Mouse (Mus musculus) lung, embryonic 14.5 days (tissue): ENCODE measurements around the gene Lats1. TPM values are rescaled to one million over a fixed set of nuclear protein-coding genes. Genes with fewer than 3 reads are reported as not detected.

Source experiments
- ATAC-seq: fragments of 200-750 bp; cut with Nextera tagmentation; 2 replicates; pipeline ENCODE4 v1.8.0; 2017; ENCODE audit warnings: mild to moderate bottlenecking, moderate TSS enrichment, moderate library complexity; ENCODE audit not compliant: insufficient read depth
- DNase-seq: peaks from one replicate; pipeline ENCODE4 v3.0.0-alpha.2; 2015
- H3K27ac ChIP-seq: fragments of 300-500 bp; sonication (generic); 2 replicates; pipeline ENCODE4 v1.5.1; 2014; ENCODE audit warnings: low read depth, mild to moderate bottlenecking, moderate library complexity
- H3K27me3 ChIP-seq: fragments of 300-500 bp; sonication (generic); 2 replicates; pipeline ENCODE4 v1.6.1; 2014; ENCODE audit warnings: low read length, control low read depth; ENCODE audit not compliant: insufficient read depth
- H3K36me3 ChIP-seq: fragments of 300-500 bp; sonication (generic); 2 replicates; pipeline ENCODE4 v1.6.1; 2014; ENCODE audit warnings: control low read depth; ENCODE audit not compliant: insufficient read depth
- H3K4me1 ChIP-seq: fragments of 300-500 bp; sonication (generic); 2 replicates; pipeline ENCODE4 v1.6.1; 2014; ENCODE audit warnings: antibody characterized with exemption, control low read depth; ENCODE audit not compliant: insufficient read depth
- H3K4me2 ChIP-seq: fragments of 300-500 bp; sonication (generic); 2 replicates; pipeline ENCODE4 v1.6.1; 2014; ENCODE audit warnings: mild to moderate bottlenecking
- H3K4me3 ChIP-seq: fragments of 300-500 bp; sonication (generic); 2 replicates; pipeline ENCODE4 v1.5.1; 2014; ENCODE audit warnings: low read depth, low read length
- H3K9ac ChIP-seq: fragments of 300-500 bp; sonication (generic); 2 replicates; pipeline ENCODE4 v1.6.1; 2014
- H3K9me3 ChIP-seq: fragments of 300-500 bp; sonication (generic); 2 replicates; pipeline ENCODE4 v1.6.1; 2016; ENCODE audit warnings: low read depth, low read length, control low read depth
- CTCF ChIP-seq: IDR thresholded peaks from 2 replicates; pipeline ENCODE4 v1.5.1; 2016; ENCODE audit warnings: antibody characterized with exemption, low read depth
- WGBS: fragments of 180-500 bp; shearing (Covaris S2); extraction: QIAGEN DNeasy Blood & Tissue Kit; methylation state at CpG from one replicate; pipeline ENCODE4 v1.1.7; 2014; 5-methylcytosine and 5-hydroxymethylcytosine counted together
- polyA plus RNA-seq: library from polyadenylated mRNA; unstranded; fragments of >200 nt; fragmentation: Nextera tagmentation; extraction: Ambion mirVana; gene quantifications from 2 replicates; pipeline ENCODE4 v1.2.1, GENCODE M21; 2014

Lats1 gene
- polyA plus RNA-seq, 1 experiment from 2014 or later, result 14.2 TPM

- WGBS, result 85% methylated on average over 6 of the region's 6 CpGs
- ATAC-seq (no peak), DNase-seq (no peak)
- no peak overlapping the region for H3K9ac ChIP-seq
- no peak overlapping the region for H3K4me3 ChIP-seq
- H3K27ac ChIP-seq, result no peak overlapping the region
- no peak for TF ChIP-seq CTCF
- H3K4me2 ChIP-seq, result no peak overlapping the region
- H3K4me1 ChIP-seq, result no peaks in the 10 kb centered on the region
- no peaks in the 10 kb centered on the region for H3K27me3 ChIP-seq
- H3K9me3 ChIP-seq, result no peaks in the 10 kb centered on the region
- H3K36me3 ChIP-seq, result peaks cover 66% of the 10 kb centered on the region
These were observed 67.7 kb downstream of the Lats1 start for GRCm38 (mm10) chr10:7748752-7749151.

GRCm38 (mm10) chr10:7757544-7757943 is 76.5 kb downstream of the Lats1 start:
- Histone ChIP-seq H3K9me3 (no peaks in the 10 kb centered on the region), H3K4me1 (no peaks in the 10 kb centered on the region), H3K27ac (no peak overlapping the region), H3K27me3 (no peaks in the 10 kb centered on the region), H3K4me3 (no peak overlapping the region), H3K4me2 (no peak overlapping the region), H3K36me3 (peaks cover 59% of the 10 kb centered on the region), H3K9ac (no peak overlapping the region)
- WGBS, result 87% methylated on average over 2 of the region's 2 CpGs
- TF ChIP-seq CTCF, result no peak
- no peak for ATAC-seq
- DNase-seq, result no peak

Other genes with a start within 250 kb of the Lats1 start
- 9.4 and 10.6 TPM in 2 replicates for gene Ulbp1, start 207.6 kb upstream of the Lats1 start, polyA plus RNA-seq
- 6.3 and 7.4 TPM in 2 replicates for gene Lrp11, start 91.4 kb upstream of the Lats1 start, polyA plus RNA-seq
- 64.6 and 74.5 TPM in 2 replicates for gene Nup43, start 13.7 kb upstream of the Lats1 start, polyA plus RNA-seq
- gene Pcmt1, start 78 bp upstream of the Lats1 start, polyA plus RNA-seq, result 114 and 118 TPM in 2 replicates
- gene Katna1, start 44.8 kb downstream of the Lats1 start, polyA plus RNA-seq, result 58.3 TPM in 2 replicates
- 75.8 and 77.7 TPM in 2 replicates for gene Ginm1, start 111.6 kb downstream of the Lats1 start, polyA plus RNA-seq
- gene Ppil4, start 111.7 kb downstream of the Lats1 start, polyA plus RNA-seq, result 39.0 and 41.3 TPM in 2 replicates
- 0.18 TPM in 2 replicates for gene Zc3h12d, start 151.3 kb downstream of the Lats1 start, polyA plus RNA-seq